Mouse (Mus musculus) heart, postnatal 0 days (tissue): ENCODE data around the gene Ubap2l. TPM values are rescaled to one million over a fixed set of nuclear protein-coding genes. Genes with fewer than 3 reads are reported as not detected.

Experiments used
- ATAC-seq: fragments of 200-750 bp; cut with Nextera tagmentation; 2 replicates; pipeline ENCODE4 v1.8.0; 2017; ENCODE audit warnings: low read depth, moderate number of reproducible peaks, moderate library complexity; ENCODE audit not compliant: insufficient read depth
- DNase-seq: peaks from one replicate; pipeline ENCODE4 v3.0.0-alpha.2; 2016; ENCODE audit warnings: low spot score
- H3K27ac ChIP-seq: fragments of 300-500 bp; sonication (generic); 2 replicates; pipeline ENCODE4 v1.5.1; 2014; ENCODE audit warnings: low read depth, mild to moderate bottlenecking
- H3K27me3 ChIP-seq: fragments of 300-500 bp; sonication (generic); 2 replicates; pipeline ENCODE4 v1.6.1; 2014; ENCODE audit warnings: low read length, mixed read lengths; ENCODE audit not compliant: control insufficient read depth, insufficient read depth
- H3K36me3 ChIP-seq: fragments of 300-500 bp; sonication (generic); replicated peaks from 2 replicates; pipeline ENCODE4 v1.6.1; 2014; ENCODE audit warnings: low read length, mixed read lengths; ENCODE audit not compliant: control insufficient read depth, insufficient read depth
- H3K4me1 ChIP-seq: fragments of 300-500 bp; sonication (generic); 2 replicates; pipeline ENCODE4 v1.6.1; 2014; ENCODE audit warnings: antibody characterized with exemption; ENCODE audit not compliant: control insufficient read depth, insufficient read depth
- H3K4me2 ChIP-seq: fragments of 300-500 bp; sonication (generic); 2 replicates; pipeline ENCODE4 v1.6.1; 2014; ENCODE audit warnings: low read depth, mild to moderate bottlenecking, low read length, moderate library complexity
- H3K4me3 ChIP-seq: fragments of 300-500 bp; sonication (generic); 2 replicates; pipeline ENCODE4 v1.5.1; 2014; ENCODE audit warnings: low read depth, low read length
- H3K9ac ChIP-seq: fragments of 300-500 bp; sonication (generic); replicated peaks from 2 replicates; pipeline ENCODE4 v1.6.1; 2014; ENCODE audit warnings: low read depth, low read length, mixed read lengths
- H3K9me3 ChIP-seq: fragments of 300-500 bp; sonication (generic); replicated peaks from 2 replicates; pipeline ENCODE4 v1.6.1; 2016; ENCODE audit warnings: low read length; ENCODE audit not compliant: control insufficient read depth
- CTCF ChIP-seq: IDR thresholded peaks from 2 replicates; pipeline ENCODE4 v1.5.1; 2016; ENCODE audit warnings: antibody characterized with exemption, control low read depth, low read depth
- EP300 ChIP-seq: IDR thresholded peaks from 2 replicates; pipeline ENCODE4 v1.6.1; 2016; ENCODE audit warnings: antibody characterized with exemption, low read depth
- WGBS: fragments of 180-500 bp; shearing (Covaris S2); extraction: QIAGEN DNeasy Blood & Tissue Kit; methylation state at CpG from one replicate; pipeline ENCODE4 v1.1.7; 2014; 5-methylcytosine and 5-hydroxymethylcytosine counted together
- polyA plus RNA-seq: library from polyadenylated mRNA; unstranded; fragments of >200 nt; fragmentation: Nextera tagmentation; extraction: Ambion mirVana; gene quantifications from 2 replicates; pipeline ENCODE4 v1.2.1, GENCODE M21; 2015
- total RNA-seq: library from RNA; depleted of rRNA; stranded (reverse); fragments of >200 nt; gene quantifications from 2 replicates; pipeline ENCODE4 v1.2.3, GENCODE M21; 2014; ENCODE audit warnings: low replicate concordance

Gene Ubap2l
- total and polyA plus RNA-seq, 2 experiments from 2014 or later, result 64.2 to 92.0 TPM

DNA sequence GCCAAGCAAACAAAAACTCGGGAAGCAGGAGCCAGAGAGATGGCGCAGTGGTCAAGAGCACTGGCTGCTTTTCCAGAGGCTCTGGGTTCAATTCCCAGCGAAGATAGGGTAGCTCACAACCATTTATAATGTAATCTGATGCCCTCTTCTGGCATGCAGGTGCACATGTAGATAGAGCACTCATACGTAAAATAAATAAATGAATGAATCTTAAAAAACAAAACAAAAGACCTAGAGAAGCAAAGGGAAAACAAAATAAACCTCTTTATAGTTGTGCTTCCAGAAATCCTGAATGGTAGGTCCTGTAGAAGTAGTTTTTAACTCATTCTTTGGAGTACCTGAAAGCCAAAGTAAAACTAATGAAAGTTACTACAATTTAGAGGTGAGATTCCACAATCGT is 25.8 kb upstream of the Ubap2l start:
- WGBS, result 53% methylated on average over 5 of the region's 5 CpGs
- H3K4me3 ChIP-seq, result no peak overlapping the region
- no peaks in the 10 kb centered on the region for H3K9me3 ChIP-seq
- TF ChIP-seq EP300 (no peak), CTCF (no peak)
- no peak overlapping the region for H3K27ac ChIP-seq
- no peaks in the 10 kb centered on the region for H3K27me3 ChIP-seq
- no peak overlapping the region for H3K9ac ChIP-seq
- no peaks in the 10 kb centered on the region for H3K36me3 ChIP-seq
- DNase-seq (no peak), ATAC-seq (no peak)
- H3K4me1 ChIP-seq, result peaks cover 23% of the 10 kb centered on the region
- no peak overlapping the region for H3K4me2 ChIP-seq

DNA sequence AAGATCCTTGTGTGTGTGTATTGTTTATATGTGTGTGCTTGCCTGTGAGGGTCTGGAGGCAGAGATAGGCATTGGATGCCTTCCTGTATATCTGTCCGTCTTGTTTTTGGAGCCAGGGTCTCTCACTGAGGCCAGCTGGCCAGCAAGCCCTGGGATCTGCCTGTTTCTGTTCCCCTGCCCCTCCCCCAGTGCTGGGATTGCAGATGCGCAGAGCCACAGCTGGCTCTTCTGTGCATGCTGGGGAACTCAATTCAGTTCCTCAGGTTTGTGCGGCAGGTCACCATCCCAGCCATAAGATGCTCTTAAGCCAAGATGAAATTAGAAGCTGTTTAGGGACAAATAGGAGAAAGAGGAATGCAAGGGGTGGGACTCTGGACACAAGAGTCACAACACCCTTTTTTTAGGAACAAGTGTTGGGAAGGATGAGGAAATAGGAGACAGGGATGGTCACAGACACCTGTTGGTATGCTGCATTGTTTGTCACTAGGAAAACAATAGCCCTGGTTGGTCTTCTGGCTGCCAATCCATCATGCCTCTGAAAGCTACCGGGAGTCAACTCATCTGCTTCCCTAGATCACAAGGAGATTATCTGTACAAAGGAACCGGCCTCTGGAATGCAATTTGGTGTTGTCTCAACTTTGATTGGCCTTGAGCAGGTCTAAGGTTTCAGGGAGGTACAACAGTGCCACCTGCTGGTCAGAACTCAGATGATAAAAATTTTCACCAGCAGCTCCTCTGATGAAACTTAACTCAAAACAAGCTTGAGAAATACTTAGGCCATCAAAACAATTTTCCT is 24.7 kb upstream of the Ubap2l start:
- no peak overlapping the region for H3K27ac ChIP-seq
- H3K4me1 ChIP-seq, result peaks cover 12% of the 10 kb centered on the region
- 21% methylated on average over 5 of the region's 5 CpGs for WGBS
- no peaks in the 10 kb centered on the region for H3K27me3 ChIP-seq
- DNase-seq (peak; percentile 72), ATAC-seq (no peak)
- H3K4me3 ChIP-seq, result no peak overlapping the region
- peak overlapping the region; percentile 41; the same call in 1 of the 2 replicates for H3K4me2 ChIP-seq
- TF ChIP-seq EP300, result no peak
- peak; percentile 73 for TF ChIP-seq CTCF
- H3K9ac ChIP-seq, result no peak overlapping the region
- H3K9me3 ChIP-seq, result no peaks in the 10 kb centered on the region
- no peaks in the 10 kb centered on the region for H3K36me3 ChIP-seq

DNA sequence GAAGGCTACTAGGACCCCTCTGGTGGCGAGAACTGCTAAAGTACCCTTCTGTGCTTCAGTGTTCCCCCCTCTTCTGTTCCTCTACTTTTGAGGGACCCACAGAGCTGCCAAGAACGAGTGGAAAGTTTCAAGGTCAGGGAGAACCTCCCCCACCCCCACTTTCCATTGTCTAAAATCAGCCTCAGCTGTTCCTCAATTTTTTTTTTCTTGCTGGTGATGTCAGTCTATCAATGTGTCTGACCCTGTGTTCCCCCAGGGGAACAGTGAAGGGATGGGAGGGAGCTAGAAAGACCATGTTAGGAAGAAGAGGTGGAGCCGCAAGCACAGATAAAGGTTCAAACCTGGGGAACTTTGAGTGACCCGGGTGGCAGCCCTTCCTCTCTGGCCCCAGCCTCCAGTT is 19.9 kb upstream of the Ubap2l start, which contains the start of gene Tpm3:
TSS of gene Tpm3 (plus strand) at position 356 of the 400 bp plus-strand sequence.
- WGBS, result 47% methylated on average over 4 of the region's 4 CpGs

DNA sequence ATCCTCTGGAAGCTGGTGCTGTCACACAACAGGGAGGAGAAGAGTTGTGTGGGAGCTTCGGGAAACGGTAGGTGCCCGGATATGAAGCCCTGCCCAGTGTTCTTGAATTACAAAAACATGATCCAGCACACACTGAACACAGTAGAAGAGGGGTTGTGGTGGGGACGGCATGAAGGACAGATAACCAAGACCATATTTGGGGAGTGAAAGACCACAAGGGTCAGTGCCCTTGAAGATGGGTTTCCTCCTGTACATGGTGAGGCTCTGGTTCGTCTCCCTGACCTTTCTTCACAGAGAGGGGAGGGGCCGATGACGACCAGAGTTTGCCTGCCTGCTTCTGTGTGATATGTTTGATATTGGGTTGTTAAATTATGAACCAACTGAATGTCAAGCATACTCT is 17.3 kb upstream of the Ubap2l start:
- Histone ChIP-seq H3K9me3 (no peaks in the 10 kb centered on the region), H3K27me3 (no peaks in the 10 kb centered on the region), H3K4me3 (no peak overlapping the region), H3K4me1 (no peaks in the 10 kb centered on the region), H3K36me3 (no peaks in the 10 kb centered on the region), H3K9ac (no peak overlapping the region), H3K4me2 (no peak overlapping the region), H3K27ac (no peak overlapping the region)
- no peak for TF ChIP-seq EP300
- no peak for TF ChIP-seq CTCF
- DNase-seq, result no peak
- no peak for ATAC-seq
- WGBS, result 58% methylated on average over 7 of the region's 7 CpGs

More for the DNA sequence above, 19.9 kb upstream of the Ubap2l start, which contains the start of gene Tpm3:
- Histone ChIP-seq H3K36me3 (no peaks in the 10 kb centered on the region), H3K4me2 (no peak within 1 kb of the TSS), H3K27ac (no peak within 1 kb of the TSS), H3K9me3 (no peaks in the 10 kb centered on the region), H3K4me1 (no peaks in the 10 kb centered on the region), H3K4me3 (no peak within 1 kb of the TSS), H3K9ac (no peak within 1 kb of the TSS), H3K27me3 (no peaks in the 10 kb centered on the region)
- TF ChIP-seq EP300, result no peak
- TF ChIP-seq CTCF, result no peak
- no peak for DNase-seq
- ATAC-seq, result no peak

DNA sequence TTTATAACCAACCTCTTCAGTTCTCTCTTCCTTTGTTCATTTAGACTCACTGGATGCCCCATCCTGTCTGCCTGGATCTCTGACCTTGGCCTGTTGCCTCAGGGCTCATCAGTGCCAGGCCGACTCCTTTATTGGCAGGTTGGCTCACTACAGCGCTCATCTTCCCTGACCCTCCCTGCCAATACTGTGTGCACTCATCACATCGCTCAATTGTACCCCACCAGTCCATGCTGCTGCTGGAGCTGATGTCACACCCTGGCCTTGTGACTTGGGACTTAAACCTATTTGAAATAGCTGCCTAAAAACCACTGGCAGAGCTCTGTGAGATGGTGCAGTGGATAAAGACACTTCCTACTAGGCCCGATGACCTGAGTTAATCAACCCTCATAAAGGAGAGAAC is 15.4 kb upstream of the Ubap2l start:
- TF ChIP-seq EP300 (no peak), CTCF (no peak)
- WGBS, result 88% methylated on average over 4 of the region's 4 CpGs
- ATAC-seq (no peak), DNase-seq (no peak)
- H3K4me2 ChIP-seq, result no peak overlapping the region
- H3K9me3 ChIP-seq, result no peaks in the 10 kb centered on the region
- no peak overlapping the region for H3K4me3 ChIP-seq
- H3K36me3 ChIP-seq, result peaks cover 8% of the 10 kb centered on the region
- H3K9ac ChIP-seq, result no peak overlapping the region
- no peaks in the 10 kb centered on the region for H3K27me3 ChIP-seq
- no peaks in the 10 kb centered on the region for H3K4me1 ChIP-seq
- H3K27ac ChIP-seq, result no peak overlapping the region

DNA sequence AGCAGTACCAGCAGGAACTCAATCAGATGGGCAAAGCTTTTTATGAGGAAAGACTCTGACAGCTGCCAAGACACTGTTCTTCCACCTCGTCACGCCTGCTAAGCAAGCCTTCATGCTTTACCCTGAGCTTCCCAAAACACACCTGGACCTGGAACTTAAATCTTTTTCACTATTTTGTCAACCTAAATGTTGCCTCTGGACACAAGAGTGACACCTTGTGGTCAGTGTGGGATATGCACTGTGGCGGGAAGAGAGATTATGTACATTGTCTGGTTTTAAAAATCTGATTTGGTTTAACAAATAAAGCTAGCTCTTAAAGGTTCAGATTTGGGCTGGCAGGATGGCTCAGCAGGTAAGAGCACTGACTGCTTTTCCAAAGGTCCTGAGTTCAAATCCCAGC is 13.1 kb upstream of the Ubap2l start:
- WGBS, result 59% methylated on average over 3 of the region's 3 CpGs
- no peaks in the 10 kb centered on the region for H3K4me1 ChIP-seq
- no peaks in the 10 kb centered on the region for H3K27me3 ChIP-seq
- peaks cover 30% of the 10 kb centered on the region for H3K36me3 ChIP-seq
- TF ChIP-seq EP300, result no peak
- TF ChIP-seq CTCF, result peak; percentile 77
- no peak overlapping the region for H3K9ac ChIP-seq
- no peak overlapping the region for H3K27ac ChIP-seq
- no peak overlapping the region for H3K4me2 ChIP-seq
- no peaks in the 10 kb centered on the region for H3K9me3 ChIP-seq
- H3K4me3 ChIP-seq, result no peak overlapping the region
- ATAC-seq, result no peak
- no peak for DNase-seq
